Comparison of ENCODE assay signal across 9 mouse cellular contexts in genomic region chr2:18688286-18688685, GRCm38 (mm10). TPM values are rescaled to one million over a fixed set of nuclear protein-coding genes. Genes with fewer than 3 reads are reported as not detected.
DNase-seq lines count a peak whose midpoint lies in the region; ATAC-seq and TF ChIP-seq lines count a peak whose summit lies in the region.
"Had no signal": no experiment of that assay in that cellular context is flagged by ENCODE, and none has a peak within 500 bp of the region (broad histone marks: within the 10 kb centered on the region; RNA-seq: fewer than 3 reads in every experiment).

No protein-coding gene starts in this region.

- H3K9ac ChIP-seq in heart, embryonic 12.5 days: no peak overlapping the region
- no peak overlapping the region for H3K9ac ChIP-seq in hindbrain, embryonic 12.5 days
- no peak overlapping the region for H3K9ac ChIP-seq in liver, postnatal 0 days (replicated peaks)

- 3% methylated on average over 6 of the region's 6 CpGs for WGBS in heart, embryonic 12.5 days
- WGBS in hindbrain, embryonic 12.5 days: 4% methylated on average over 6 of the region's 6 CpGs
- 11% methylated on average over 6 of the region's 6 CpGs for WGBS in liver, postnatal 0 days (ENCODE audit: insufficient replicate concordance)

- no peak for DNase-seq in heart, adult 18-20 months
- peak; percentile 16 for DNase-seq in R1 (ENCODE audit: low read depth, low spot score)
- no peak for DNase-seq in liver, postnatal 0 days
- no peak for DNase-seq in frontal cortex, postnatal 14 days (ENCODE audit: low spot score in 2 of 2)
- DNase-seq in urinary bladder, postnatal 25 days (ENCODE audit: low spot score): no peak
- DNase-seq in layer of hippocampus, adult 8-10 months (ENCODE audit: low spot score in 2 of 2): no peak

- no peak for TF ChIP-seq EP300 in liver, postnatal 0 days (IDR thresholded peaks at IDR 0.05; ENCODE audit: low read depth)

- H3K4me3 ChIP-seq in heart, embryonic 12.5 days: peak overlapping the region; percentile 49
- H3K4me3 ChIP-seq in hindbrain, embryonic 12.5 days: peak overlapping the region; percentile 49
- peak overlapping the region; percentile 54 for H3K4me3 ChIP-seq in liver, postnatal 0 days (ENCODE audit: low read depth, low read length)

- ATAC-seq in heart, embryonic 12.5 days (ENCODE audit: insufficient number of reproducible peaks, low FRiP score): no peak
- ATAC-seq in hindbrain, embryonic 12.5 days (ENCODE audit: low FRiP score): no peak
- no peak for ATAC-seq in liver, postnatal 0 days

- H3K9me3 ChIP-seq in heart, embryonic 12.5 days (replicated peaks): no peaks in the 10 kb centered on the region
- no peaks in the 10 kb centered on the region for H3K9me3 ChIP-seq in hindbrain, embryonic 12.5 days (replicated peaks)
- H3K9me3 ChIP-seq in liver, postnatal 0 days (ENCODE audit: low read length): no peaks in the 10 kb centered on the region

- H3K27ac ChIP-seq in heart, embryonic 12.5 days (ENCODE audit: poor library complexity, severe bottlenecking): no peak overlapping the region
- no peak overlapping the region for H3K27ac ChIP-seq in hindbrain, embryonic 12.5 days
- H3K27ac ChIP-seq in liver, postnatal 0 days (ENCODE audit: low read depth): no peak overlapping the region
- H3K27ac ChIP-seq: heart, adult 2 months had no signal

- no peak for TF ChIP-seq CTCF in liver, postnatal 0 days (IDR thresholded peaks at IDR 0.05; ENCODE audit: low read depth)

- H3K27me3 ChIP-seq in heart, embryonic 12.5 days (replicated peaks): peaks cover 60% of the 10 kb centered on the region
- peaks cover 72% of the 10 kb centered on the region for H3K27me3 ChIP-seq in hindbrain, embryonic 12.5 days
- H3K27me3 ChIP-seq in liver, postnatal 0 days (ENCODE audit: insufficient read depth, low read length): peaks cover 64% of the 10 kb centered on the region

- peaks cover 5% of the 10 kb centered on the region for H3K36me3 ChIP-seq in heart, embryonic 12.5 days
- peaks cover 8% of the 10 kb centered on the region for H3K36me3 ChIP-seq in hindbrain, embryonic 12.5 days
- no peaks in the 10 kb centered on the region; the same call in 1 of the 2 replicates for H3K36me3 ChIP-seq in liver, postnatal 0 days (replicated peaks; ENCODE audit: insufficient read depth, low read length)

- peaks cover 21% of the 10 kb centered on the region for H3K4me1 ChIP-seq in heart, embryonic 12.5 days (replicated peaks)
- peaks cover 15% of the 10 kb centered on the region for H3K4me1 ChIP-seq in hindbrain, embryonic 12.5 days
- peaks cover 21% of the 10 kb centered on the region for H3K4me1 ChIP-seq in liver, postnatal 0 days (ENCODE audit: insufficient read depth)

- peak overlapping the region; percentile 79 for H3K4me2 ChIP-seq in heart, embryonic 12.5 days
- peak overlapping the region; percentile 81 for H3K4me2 ChIP-seq in hindbrain, embryonic 12.5 days (replicated peaks)
- peak overlapping the region; percentile 81 for H3K4me2 ChIP-seq in liver, postnatal 0 days (ENCODE audit: low read depth, low read length)

RNA-seq across cellular contexts. Expression of gene Spag6, which starts 5.5 kb away (rescaled TPM):
- 0.14 TPM in 1 of 2 replicates, not detected in the other for polyA plus RNA-seq in heart, embryonic 12.5 days (2016; fragmentation: Nextera tagmentation; extraction: Ambion mirVana)
- total RNA-seq in heart, adult 18-20 months (2021): under 1 TPM in 1 of 2 experiments, not detected in 1; 0.55 TPM
- polyA plus RNA-seq in hindbrain, embryonic 12.5 days (2016; fragmentation: Nextera tagmentation; extraction: Ambion mirVana): 0.22 and 0.35 TPM in 2 replicates
- not detected in 2 replicates for polyA plus RNA-seq in liver, postnatal 0 days (2015; fragmentation: Nextera tagmentation; extraction: Ambion mirVana)
- total RNA-seq in layer of hippocampus, adult 8-10 months (2022): 10 to 100 TPM in 2 of 4 experiments, 1 to 10 TPM in 2; 8.6 to 12.0 (median 9.5) TPM

RNA-seq across cellular contexts. Expression of gene Bmi1, which starts 11.5 kb away (rescaled TPM):
- 15.6 and 17.9 TPM in 2 replicates for polyA plus RNA-seq in heart, embryonic 12.5 days (2016; fragmentation: Nextera tagmentation; extraction: Ambion mirVana)
- 10 to 100 TPM; 59.2 to 63.0 TPM for total RNA-seq in heart, adult 18-20 months (2021)
- 42.4 and 46.8 TPM in 2 replicates for polyA plus RNA-seq in hindbrain, embryonic 12.5 days (2016; fragmentation: Nextera tagmentation; extraction: Ambion mirVana)
- 5.1 and 5.7 TPM in 2 replicates for polyA plus RNA-seq in liver, postnatal 0 days (2015; fragmentation: Nextera tagmentation; extraction: Ambion mirVana)
- 10 to 100 TPM; 55.9 to 66.7 (median 60.8) TPM for total RNA-seq in layer of hippocampus, adult 8-10 months (2022)

RNA-seq across cellular contexts. Expression of gene Commd3, which starts 16.1 kb away (rescaled TPM):
- polyA plus RNA-seq in heart, embryonic 12.5 days (2016; fragmentation: Nextera tagmentation; extraction: Ambion mirVana): 144 and 153 TPM in 2 replicates
- total RNA-seq in heart, adult 18-20 months (2021): 100 to 1,000 TPM in 1 of 2 experiments, 10 to 100 TPM in 1; 98.5 to 115 TPM
- polyA plus RNA-seq in hindbrain, embryonic 12.5 days (2016; fragmentation: Nextera tagmentation; extraction: Ambion mirVana): 174 and 180 TPM in 2 replicates
- 115 and 127 TPM in 2 replicates for polyA plus RNA-seq in liver, postnatal 0 days (2015; fragmentation: Nextera tagmentation; extraction: Ambion mirVana)
- total RNA-seq in layer of hippocampus, adult 8-10 months (2022): 10 to 100 TPM; 94.2 to 98.6 (median 97.3) TPM
